In the genomic region with DNA sequence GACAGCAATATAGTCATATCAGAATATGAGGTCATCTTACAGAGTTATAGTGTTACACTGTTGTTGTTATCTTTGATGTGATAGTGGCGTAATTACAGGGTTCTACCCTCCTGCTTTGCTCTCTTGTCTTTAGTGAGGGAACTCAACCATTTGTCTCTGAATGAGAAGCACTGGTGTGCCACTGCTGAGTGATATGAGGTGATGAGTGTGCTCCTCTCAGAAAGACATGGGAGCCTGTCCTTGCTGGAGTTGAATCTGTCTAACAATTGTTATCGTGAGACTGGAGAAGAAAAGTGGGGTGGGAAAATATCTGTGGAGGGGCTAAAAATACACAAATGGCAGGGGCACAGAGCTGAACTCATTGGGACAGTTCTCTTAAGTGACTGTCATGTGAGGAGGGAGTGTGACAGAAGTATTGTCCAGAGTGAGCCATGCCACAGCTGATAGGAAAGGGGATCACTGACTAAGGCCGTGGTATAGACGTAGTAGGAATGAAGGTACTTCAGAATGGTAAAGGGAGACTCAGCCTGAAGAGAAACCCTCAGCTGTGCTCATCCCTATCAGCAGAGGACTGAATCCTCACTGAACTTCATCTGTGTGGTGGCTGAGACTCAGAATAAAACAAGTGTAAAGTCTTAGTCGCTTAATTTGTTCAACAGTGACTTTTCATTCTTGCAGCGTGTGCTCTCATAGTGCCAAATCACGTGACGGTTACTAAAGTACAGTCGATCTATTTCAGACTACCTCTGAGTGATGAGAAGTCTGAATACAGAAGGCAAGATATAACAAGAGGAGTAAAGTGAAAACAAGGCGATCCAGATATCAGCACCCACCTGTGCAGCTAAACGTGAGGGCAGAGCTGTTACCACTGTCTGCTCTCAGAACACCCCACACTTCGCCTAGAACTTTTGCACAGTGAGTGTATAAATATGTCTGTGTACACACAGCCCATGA, we compare ENCODE assay signal across 29 mouse cellular contexts.
DNase-seq lines count a peak whose midpoint lies in the region; ATAC-seq and TF ChIP-seq lines count a peak whose summit lies in the region.
"Had no signal": no experiment of that assay in that cellular context is flagged by ENCODE, and none has a peak within 500 bp of the region (broad histone marks: within the 10 kb centered on the region; RNA-seq: fewer than 3 reads in every experiment).

No protein-coding gene starts in this region.

- peak overlapping the region; percentile 64 for H3K27ac ChIP-seq in heart, embryonic 12.5 days (ENCODE audit: poor library complexity, severe bottlenecking)
- H3K27ac ChIP-seq in heart, postnatal 0 days (ENCODE audit: low read depth) = peak overlapping the region; percentile 62
- H3K27ac ChIP-seq: hindbrain, embryonic 12.5 days; hindbrain, postnatal 0 days; kidney, postnatal 0 days; liver, embryonic 12.5 days; midbrain, embryonic 12.5 days; stomach, embryonic 15.5 days had no signal

- TF ChIP-seq CTCF in heart, postnatal 0 days (IDR thresholded peaks at IDR 0.05; ENCODE audit: low read depth) = no peak

- no peaks in the 10 kb centered on the region for H3K36me3 ChIP-seq in heart, embryonic 12.5 days
- H3K36me3 ChIP-seq in heart, postnatal 0 days (replicated peaks; ENCODE audit: control insufficient read depth, insufficient read depth, low read length) = no peaks in the 10 kb centered on the region
- H3K36me3 ChIP-seq: hindbrain, embryonic 12.5 days; liver, embryonic 12.5 days; midbrain, embryonic 12.5 days; stomach, embryonic 15.5 days had no signal

- intact Hi-C loops in heart, postnatal 25 days (cut with DNase I) = no loop called here

- no peak overlapping the region for H3K9ac ChIP-seq in heart, embryonic 12.5 days
- H3K9ac ChIP-seq in heart, postnatal 0 days (replicated peaks; ENCODE audit: low read depth, low read length) = no peak overlapping the region
- H3K9ac ChIP-seq: hindbrain, embryonic 12.5 days; liver, embryonic 12.5 days; liver, postnatal 0 days; midbrain, embryonic 12.5 days; stomach, embryonic 15.5 days had no signal

- peak; percentile 88 for ATAC-seq in heart, embryonic 12.5 days (ENCODE audit: insufficient number of reproducible peaks, low FRiP score)
- peak; percentile 94 for ATAC-seq in heart, postnatal 0 days (ENCODE audit: insufficient read depth, low read depth)
- ATAC-seq in monocyte, adult 5-6 weeks (replicated peaks; ENCODE audit: insufficient number of reproducible peaks, low FRiP score, low TSS enrichment, poor library complexity, severe bottlenecking) = no peak
- ATAC-seq: forebrain, embryonic 16.5 days; hindbrain, postnatal 0 days; intestine, embryonic 16.5 days; liver, embryonic 12.5 days; liver, postnatal 0 days; Patski had no signal

- peak; percentile 22 to 36 for DNase-seq in heart, adult 18-20 months
- DNase-seq in heart, postnatal 25 days (ENCODE audit: low spot score) = no peak
- peak; percentile 72 for DNase-seq in heart, postnatal 0 days (ENCODE audit: low spot score)
- no peak for DNase-seq in spleen, postnatal 4 days (ENCODE audit: low spot score in 2 of 2)
- no peak for DNase-seq in adrenal gland, postnatal 4 days (ENCODE audit: low spot score in 2 of 2)
- DNase-seq in left cerebral cortex, adult 18-20 months (ENCODE audit: low spot score in 2 of 2) = no peak
- DNase-seq: adrenal gland, postnatal 25 days; cerebellum, adult 2 months; cerebellum, postnatal 14 days; gastrocnemius, postnatal 10 days; kidney, adult 8-10 months; kidney, postnatal 4 days; liver, postnatal 0 days; lung, postnatal 4 days; right cerebral cortex, postnatal 14 days; thymus, postnatal 25 days had no signal

- peak; percentile 14; the same call in 1 of the 2 replicates for TF ChIP-seq EP300 in heart, postnatal 0 days (IDR thresholded peaks at IDR 0.05; ENCODE audit: low read depth)

- no peaks in the 10 kb centered on the region for H3K27me3 ChIP-seq in heart, embryonic 12.5 days (replicated peaks)
- no peaks in the 10 kb centered on the region for H3K27me3 ChIP-seq in heart, postnatal 0 days (ENCODE audit: control insufficient read depth, insufficient read depth, low read length)
- H3K27me3 ChIP-seq: hindbrain, embryonic 12.5 days; liver, embryonic 12.5 days; megakaryocyte, embryonic 14.5 days; midbrain, embryonic 12.5 days; stomach, embryonic 15.5 days had no signal

- no peaks in the 10 kb centered on the region for H3K9me3 ChIP-seq in heart, embryonic 12.5 days (replicated peaks)
- no peaks in the 10 kb centered on the region for H3K9me3 ChIP-seq in heart, postnatal 0 days (replicated peaks; ENCODE audit: control insufficient read depth, low read length)
- H3K9me3 ChIP-seq: hindbrain, embryonic 12.5 days; liver, embryonic 12.5 days; megakaryocyte, embryonic 14.5 days; midbrain, embryonic 12.5 days; stomach, embryonic 15.5 days had no signal

- H3K4me3 ChIP-seq in heart, embryonic 12.5 days = no peak overlapping the region
- peak overlapping the region; percentile 10; the same call in 1 of the 2 replicates for H3K4me3 ChIP-seq in heart, postnatal 0 days (ENCODE audit: low read depth, low read length)
- H3K4me3 ChIP-seq: erythroblast, embryonic 14.5 days; hindbrain, embryonic 12.5 days; liver, embryonic 12.5 days; megakaryocyte, embryonic 14.5 days; midbrain, embryonic 12.5 days; stomach, embryonic 15.5 days had no signal

- WGBS in heart, embryonic 12.5 days = 28% methylated on average over 12 of the region's 12 CpGs
- WGBS in heart, postnatal 0 days = 26% methylated on average over 12 of the region's 12 CpGs

- H3K4me1 ChIP-seq in heart, embryonic 12.5 days (replicated peaks) = peaks cover 22% of the 10 kb centered on the region; the same call in 1 of the 2 replicates
- peaks cover 9% of the 10 kb centered on the region for H3K4me1 ChIP-seq in heart, postnatal 0 days (ENCODE audit: control insufficient read depth, insufficient read depth)
- H3K4me1 ChIP-seq: hindbrain, embryonic 12.5 days; liver, embryonic 12.5 days; megakaryocyte, embryonic 14.5 days; stomach, embryonic 15.5 days had no signal

- H3K4me2 ChIP-seq in heart, embryonic 12.5 days = peak overlapping the region; percentile 30
- peak overlapping the region; percentile 35 for H3K4me2 ChIP-seq in heart, postnatal 0 days (ENCODE audit: low read depth, low read length)
- H3K4me2 ChIP-seq: hindbrain, embryonic 12.5 days; liver, embryonic 12.5 days; midbrain, embryonic 12.5 days; stomach, embryonic 15.5 days had no signal

Comparison
In these comparisons a context has a peak if more than half of its experiments do, and no peak if none do; other contexts are left out.
1. DNase-seq: peak in heart, adult 18-20 months (2 of 2) and heart, postnatal 0 days (single experiment); none in heart, postnatal 25 days (single experiment), spleen, postnatal 4 days (0 of 2), adrenal gland, postnatal 4 days (0 of 2) and left cerebral cortex, adult 18-20 months (0 of 2).